Comparison of ENCODE assay signal across 31 mouse cellular contexts in the genomic region with DNA sequence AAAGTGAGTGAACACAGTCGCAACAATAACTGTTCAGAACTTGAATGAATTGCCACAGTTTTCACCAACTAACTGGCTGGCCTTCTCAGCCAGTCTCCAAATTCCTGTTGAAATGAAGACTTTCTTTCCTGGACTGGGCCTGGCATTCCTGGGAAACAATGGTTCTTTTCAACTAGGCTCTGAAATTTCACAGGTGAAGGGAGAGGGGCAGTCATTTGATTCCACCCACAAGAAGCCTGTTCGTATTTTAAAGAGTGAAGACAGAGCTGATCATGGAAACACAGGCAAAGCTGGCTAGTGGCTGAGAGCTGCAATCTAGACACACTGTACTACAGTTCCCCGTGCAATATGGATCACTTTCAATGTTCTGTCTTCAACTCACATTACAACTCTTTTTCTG.
DNase-seq lines count a peak whose midpoint lies in the region; ATAC-seq and TF ChIP-seq lines count a peak whose summit lies in the region.
"Had no signal": no experiment of that assay in that cellular context is flagged by ENCODE, and none has a peak within 500 bp of the region (broad histone marks: within the 10 kb centered on the region; RNA-seq: fewer than 3 reads in every experiment).

No protein-coding gene starts in this region.

- no peaks in the 10 kb centered on the region for H3K27me3 ChIP-seq in hindbrain, embryonic 12.5 days
- no peaks in the 10 kb centered on the region for H3K27me3 ChIP-seq in hindbrain, embryonic 14.5 days (ENCODE audit: control insufficient read depth, insufficient read depth, low read length)
- H3K27me3 ChIP-seq in embryonic facial prominence, embryonic 10.5 days (replicated peaks; ENCODE audit: low read depth, poor library complexity, severe bottlenecking) = no peaks in the 10 kb centered on the region
- no peaks in the 10 kb centered on the region for H3K27me3 ChIP-seq in embryonic facial prominence, embryonic 14.5 days (replicated peaks; ENCODE audit: control insufficient read depth, insufficient read depth, low read length)
- H3K27me3 ChIP-seq in limb, embryonic 14.5 days (ENCODE audit: control insufficient read depth, insufficient read depth, low read length) = no peaks in the 10 kb centered on the region
- H3K27me3 ChIP-seq in kidney, embryonic 15.5 days = no peaks in the 10 kb centered on the region
- no peaks in the 10 kb centered on the region for H3K27me3 ChIP-seq in heart, embryonic 10.5 days (ENCODE audit: insufficient read depth, poor library complexity, severe bottlenecking)
- H3K27me3 ChIP-seq: embryonic facial prominence, embryonic 12.5 days; forebrain, embryonic 12.5 days; liver, embryonic 12.5 days; midbrain, embryonic 15.5 days had no signal

- H3K4me3 ChIP-seq in hindbrain, embryonic 12.5 days = no peak overlapping the region
- H3K4me3 ChIP-seq in hindbrain, embryonic 14.5 days (replicated peaks; ENCODE audit: low read length) = no peak overlapping the region
- no peak overlapping the region for H3K4me3 ChIP-seq in embryonic facial prominence, embryonic 10.5 days
- H3K4me3 ChIP-seq in embryonic facial prominence, embryonic 14.5 days (ENCODE audit: low read depth, low read length) = no peak overlapping the region
- no peak overlapping the region for H3K4me3 ChIP-seq in limb, embryonic 14.5 days (replicated peaks; ENCODE audit: low read length)
- no peak overlapping the region for H3K4me3 ChIP-seq in kidney, embryonic 15.5 days (replicated peaks)
- no peak overlapping the region for H3K4me3 ChIP-seq in heart, embryonic 10.5 days
- H3K4me3 ChIP-seq: embryonic facial prominence, embryonic 12.5 days; erythroblast, embryonic 14.5 days; forebrain, embryonic 12.5 days; left cerebral cortex, adult 2 months; liver, embryonic 12.5 days; midbrain, embryonic 10.5 days; midbrain, embryonic 15.5 days had no signal

- no peak overlapping the region for H3K9ac ChIP-seq in hindbrain, embryonic 12.5 days
- H3K9ac ChIP-seq in hindbrain, embryonic 14.5 days = no peak overlapping the region
- H3K9ac ChIP-seq in embryonic facial prominence, embryonic 14.5 days (ENCODE audit: low read depth, low read length) = no peak overlapping the region
- H3K9ac ChIP-seq in limb, embryonic 14.5 days (ENCODE audit: low read depth, low read length, severe bottlenecking) = no peak overlapping the region
- no peak overlapping the region for H3K9ac ChIP-seq in kidney, embryonic 15.5 days
- H3K9ac ChIP-seq: embryonic facial prominence, embryonic 12.5 days; forebrain, embryonic 12.5 days; forebrain, postnatal 0 days; liver, embryonic 12.5 days; liver, postnatal 0 days; midbrain, embryonic 15.5 days had no signal

- no peak for ATAC-seq in hindbrain, embryonic 12.5 days (ENCODE audit: low FRiP score)
- ATAC-seq in hindbrain, embryonic 14.5 days (ENCODE audit: low FRiP score) = no peak
- ATAC-seq in embryonic facial prominence, embryonic 14.5 days (ENCODE audit: low read depth) = peak; percentile 83; the same call in 1 of the 2 replicates
- ATAC-seq in limb, embryonic 14.5 days (ENCODE audit: low FRiP score, low read depth) = peak; percentile 70
- no peak for ATAC-seq in kidney, embryonic 15.5 days (replicated peaks; ENCODE audit: low FRiP score)
- ATAC-seq: activated CD4-positive, CD25-positive, alpha-beta regulatory T cell, adult 4 months; forebrain, postnatal 0 days; liver, embryonic 12.5 days; liver, postnatal 0 days; lung, postnatal 0 days; midbrain, embryonic 15.5 days had no signal

- no peak for DNase-seq in hindbrain, embryonic 14.5 days (ENCODE audit: low spot score)
- peak; percentile 13 for DNase-seq in embryonic facial prominence, embryonic 10.5 days (ENCODE audit: low spot score)
- DNase-seq in embryonic facial prominence, embryonic 14.5 days (ENCODE audit: low spot score) = peak; percentile 31
- DNase-seq in limb, embryonic 14.5 days (ENCODE audit: low spot score) = peak; percentile 36
- no peak for DNase-seq in retina, postnatal 1 day
- DNase-seq in heart, embryonic 10.5 days (ENCODE audit: low spot score) = no peak
- DNase-seq: adrenal gland, adult 2 months; adrenal gland, postnatal 36 days; B cell, adult 2 months; cerebellum, adult 2 months; cerebellum, postnatal 14 days; forebrain, postnatal 0 days; gastrocnemius, postnatal 14 days; kidney, adult 11 months; kidney, postnatal 25 days; liver, postnatal 0 days; right cerebral cortex, adult 18-20 months; spleen, adult 18-20 months; thymus, postnatal 14 days had no signal

- H3K9me3 ChIP-seq in hindbrain, embryonic 12.5 days (replicated peaks) = no peaks in the 10 kb centered on the region
- no peaks in the 10 kb centered on the region for H3K9me3 ChIP-seq in hindbrain, embryonic 14.5 days (ENCODE audit: control insufficient read depth, low read length)
- no peaks in the 10 kb centered on the region for H3K9me3 ChIP-seq in embryonic facial prominence, embryonic 10.5 days
- no peaks in the 10 kb centered on the region for H3K9me3 ChIP-seq in embryonic facial prominence, embryonic 14.5 days (ENCODE audit: control insufficient read depth, low read length)
- H3K9me3 ChIP-seq in limb, embryonic 14.5 days (ENCODE audit: control insufficient read depth, low read length) = no peaks in the 10 kb centered on the region
- H3K9me3 ChIP-seq in kidney, embryonic 15.5 days (replicated peaks) = no peaks in the 10 kb centered on the region
- no peaks in the 10 kb centered on the region for H3K9me3 ChIP-seq in heart, embryonic 10.5 days
- H3K9me3 ChIP-seq: embryonic facial prominence, embryonic 12.5 days; forebrain, embryonic 12.5 days; liver, embryonic 12.5 days; midbrain, embryonic 10.5 days; midbrain, embryonic 15.5 days had no signal

- H3K27ac ChIP-seq in hindbrain, embryonic 12.5 days = peak overlapping the region; percentile 23; the same call in 1 of the 2 replicates
- no peak overlapping the region for H3K27ac ChIP-seq in hindbrain, embryonic 14.5 days
- no peak overlapping the region for H3K27ac ChIP-seq in embryonic facial prominence, embryonic 10.5 days (replicated peaks)
- no peak overlapping the region; the same call in 1 of the 2 replicates for H3K27ac ChIP-seq in embryonic facial prominence, embryonic 14.5 days (replicated peaks; ENCODE audit: low read depth, low read length)
- H3K27ac ChIP-seq in limb, embryonic 14.5 days (replicated peaks; ENCODE audit: low read depth, low read length) = peak overlapping the region; percentile 53
- no peak overlapping the region for H3K27ac ChIP-seq in kidney, embryonic 15.5 days
- no peak overlapping the region for H3K27ac ChIP-seq in heart, embryonic 10.5 days
- H3K27ac ChIP-seq: forebrain, embryonic 12.5 days; left cerebral cortex, adult 2 months; liver, embryonic 12.5 days; midbrain, embryonic 10.5 days; midbrain, embryonic 15.5 days had no signal

- WGBS in hindbrain, embryonic 12.5 days = 59% methylated on average over 3 of the region's 3 CpGs
- 73% methylated on average over 3 of the region's 3 CpGs for WGBS in hindbrain, embryonic 14.5 days
- 37% methylated on average over 3 of the region's 3 CpGs for WGBS in embryonic facial prominence, embryonic 10.5 days
- 39% methylated on average over 3 of the region's 3 CpGs for WGBS in embryonic facial prominence, embryonic 14.5 days
- WGBS in limb, embryonic 14.5 days = 46% methylated on average over 3 of the region's 3 CpGs
- 72% methylated on average over 3 of the region's 3 CpGs for WGBS in kidney, embryonic 15.5 days
- 69% methylated on average over 3 of the region's 3 CpGs for WGBS in heart, embryonic 10.5 days

- H3K4me2 ChIP-seq in hindbrain, embryonic 12.5 days (replicated peaks) = no peak overlapping the region
- H3K4me2 ChIP-seq in hindbrain, embryonic 14.5 days (replicated peaks) = no peak overlapping the region
- no peak overlapping the region for H3K4me2 ChIP-seq in embryonic facial prominence, embryonic 14.5 days (ENCODE audit: low read depth, low read length)
- no peak overlapping the region for H3K4me2 ChIP-seq in limb, embryonic 14.5 days (replicated peaks; ENCODE audit: low read depth, low read length, severe bottlenecking)
- no peak overlapping the region for H3K4me2 ChIP-seq in kidney, embryonic 15.5 days
- H3K4me2 ChIP-seq: embryonic facial prominence, embryonic 12.5 days; forebrain, embryonic 12.5 days; heart, embryonic 11.5 days; liver, embryonic 12.5 days; midbrain, embryonic 15.5 days had no signal

- no peaks in the 10 kb centered on the region for H3K36me3 ChIP-seq in hindbrain, embryonic 12.5 days
- no peaks in the 10 kb centered on the region for H3K36me3 ChIP-seq in hindbrain, embryonic 14.5 days (replicated peaks; ENCODE audit: control insufficient read depth, insufficient read depth)
- no peaks in the 10 kb centered on the region for H3K36me3 ChIP-seq in embryonic facial prominence, embryonic 10.5 days (replicated peaks)
- no peaks in the 10 kb centered on the region for H3K36me3 ChIP-seq in embryonic facial prominence, embryonic 14.5 days (ENCODE audit: control insufficient read depth, insufficient read depth, low read length)
- H3K36me3 ChIP-seq in limb, embryonic 14.5 days (ENCODE audit: control insufficient read depth, insufficient read depth, low read length) = no peaks in the 10 kb centered on the region
- H3K36me3 ChIP-seq in kidney, embryonic 15.5 days = no peaks in the 10 kb centered on the region
- H3K36me3 ChIP-seq in heart, embryonic 10.5 days = no peaks in the 10 kb centered on the region
- H3K36me3 ChIP-seq: embryonic facial prominence, embryonic 12.5 days; forebrain, embryonic 12.5 days; liver, embryonic 12.5 days; midbrain, embryonic 10.5 days; midbrain, embryonic 15.5 days had no signal

- no peak for TF ChIP-seq POLR2A in limb, embryonic 14.5 days (IDR thresholded peaks at IDR 0.05; ENCODE audit: borderline replicate concordance, extremely low read depth, insufficient read depth, insufficient read length)

- no peaks in the 10 kb centered on the region for H3K4me1 ChIP-seq in hindbrain, embryonic 12.5 days
- H3K4me1 ChIP-seq in hindbrain, embryonic 14.5 days (replicated peaks; ENCODE audit: control insufficient read depth, insufficient read depth, low read length) = no peaks in the 10 kb centered on the region
- H3K4me1 ChIP-seq in embryonic facial prominence, embryonic 10.5 days = peaks cover 11% of the 10 kb centered on the region
- no peaks in the 10 kb centered on the region for H3K4me1 ChIP-seq in embryonic facial prominence, embryonic 14.5 days (ENCODE audit: control insufficient read depth, insufficient read depth, low read length)
- no peaks in the 10 kb centered on the region for H3K4me1 ChIP-seq in limb, embryonic 14.5 days (ENCODE audit: control insufficient read depth, insufficient read depth, low read length)
- H3K4me1 ChIP-seq in kidney, embryonic 15.5 days = no peaks in the 10 kb centered on the region
- H3K4me1 ChIP-seq in heart, embryonic 10.5 days = no peaks in the 10 kb centered on the region
- H3K4me1 ChIP-seq: embryonic facial prominence, embryonic 12.5 days; forebrain, embryonic 12.5 days; liver, embryonic 12.5 days; midbrain, embryonic 10.5 days; midbrain, embryonic 15.5 days had no signal

Comparison
In these comparisons a context has a peak if more than half of its experiments do, and no peak if none do; other contexts are left out.
1. H3K27ac ChIP-seq: peak in hindbrain, embryonic 12.5 days (single experiment) and limb, embryonic 14.5 days (single experiment); none in hindbrain, embryonic 14.5 days (single experiment), embryonic facial prominence, embryonic 10.5 days (single experiment), embryonic facial prominence, embryonic 14.5 days (single experiment), kidney, embryonic 15.5 days (single experiment) and heart, embryonic 10.5 days (single experiment).
2. ATAC-seq: peak in embryonic facial prominence, embryonic 14.5 days (single experiment) and limb, embryonic 14.5 days (single experiment); none in hindbrain, embryonic 12.5 days (single experiment), hindbrain, embryonic 14.5 days (single experiment) and kidney, embryonic 15.5 days (single experiment).
3. DNase-seq: peak in embryonic facial prominence, embryonic 10.5 days (single experiment), embryonic facial prominence, embryonic 14.5 days (single experiment) and limb, embryonic 14.5 days (single experiment); none in hindbrain, embryonic 14.5 days (single experiment), retina, postnatal 1 day (single experiment) and heart, embryonic 10.5 days (single experiment).